Mouse (Mus musculus) lung, postnatal 0 days (tissue): ENCODE results near the gene Fyb.

Experiments
- CTCF ChIP-seq: IDR thresholded peaks from 2 replicates; pipeline ENCODE4 v1.5.1; 2016; ENCODE audit warnings: antibody characterized with exemption, mild to moderate bottlenecking
- EP300 ChIP-seq: IDR thresholded peaks from 2 replicates; pipeline ENCODE4 v1.6.1; 2016; ENCODE audit warnings: antibody characterized with exemption, mild to moderate bottlenecking, control low read depth

DNA sequence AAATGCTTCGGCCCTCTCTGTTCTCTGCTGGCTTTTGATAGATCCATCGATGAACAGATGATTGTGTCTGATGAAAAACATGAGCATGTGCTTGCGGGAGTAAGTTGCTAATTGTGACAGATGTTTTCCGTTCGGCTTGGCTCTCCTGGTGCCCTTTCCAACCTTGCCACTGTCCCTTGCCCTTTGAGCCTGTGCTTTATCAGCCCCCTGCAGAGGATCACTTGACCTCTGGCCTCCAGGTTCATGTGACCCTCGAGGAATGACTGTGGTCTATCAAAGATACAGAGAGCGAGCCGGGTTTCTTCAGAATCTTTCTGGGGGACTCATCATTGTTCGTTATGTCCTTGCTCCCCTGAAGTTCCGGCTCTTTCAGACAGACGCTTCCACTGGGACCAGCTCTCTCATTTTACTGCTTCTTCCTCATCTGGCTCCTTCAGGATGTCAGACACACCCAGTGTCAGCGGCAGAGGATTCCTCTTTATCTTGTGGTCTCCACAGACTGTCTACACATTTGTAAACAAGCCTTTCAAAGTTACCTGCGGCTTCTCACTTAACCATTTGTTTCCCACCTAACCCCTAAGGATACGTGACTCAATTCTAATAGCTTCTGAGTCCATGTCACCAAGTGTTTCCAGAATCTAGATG is 146.3 kb downstream of the Fyb start:
- TF ChIP-seq CTCF = no peak
- TF ChIP-seq EP300 = no peak
